Mouse (Mus musculus): ENCODE measurements around the gene Ctsa. TPM values are rescaled to one million over a fixed set of nuclear protein-coding genes. Genes with fewer than 3 reads are reported as not detected.
"Not testable (repeated sequence)": the region's sequence is repeated elsewhere in the genome, so short reads cannot be mapped to it uniquely, and the experiment has no call there.

Ctsa gene
- polyA plus RNA-seq, 1 experiment from 2014 or later, result 1,079 TPM

DNA sequence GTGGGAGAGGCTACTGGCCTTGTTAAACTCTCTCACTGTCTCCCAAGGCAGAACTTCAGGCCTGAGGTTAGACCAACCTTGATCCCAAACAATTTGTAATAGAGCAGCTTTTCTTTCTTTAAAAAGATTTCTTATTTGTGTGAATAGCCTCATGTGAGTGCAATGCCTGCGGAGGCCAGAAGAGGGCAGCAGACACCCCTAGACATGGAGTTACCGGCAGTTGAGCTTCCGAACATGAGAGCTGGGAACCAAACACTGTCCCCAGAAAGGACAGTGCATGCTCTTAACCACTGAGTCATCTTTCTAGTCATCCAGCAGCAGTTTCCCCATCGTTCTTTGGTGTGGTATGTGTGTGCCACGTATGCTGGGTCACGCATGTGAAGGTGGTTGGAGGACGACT is 34.9 kb downstream of the Ctsa start:
- Histone ChIP-seq H3K4me2 (replicated peaks; ENCODE audit: low read depth) (no peak overlapping the region), H3K4me3 (ENCODE audit: low read depth, low read length) (no peak overlapping the region), H3K9ac (ENCODE audit: low read depth, low read length) (no peak overlapping the region), H3K27ac (ENCODE audit: low read depth, low read length) (peak overlapping the region; percentile 35; the same call in 1 of the 2 replicates), H3K36me3 (ENCODE audit: control insufficient read depth, insufficient read depth) (no peaks in the 10 kb centered on the region), H3K27me3 (replicated peaks; ENCODE audit: control insufficient read depth, insufficient read depth, low read length) (no peaks in the 10 kb centered on the region), H3K4me1 (replicated peaks; ENCODE audit: control insufficient read depth, insufficient read depth, low read length) (peaks cover 2% of the 10 kb centered on the region; the same call in 1 of the 2 replicates), H3K9me3 (ENCODE audit: control insufficient read depth) (no peaks in the 10 kb centered on the region)
- ATAC-seq, result no peak
- WGBS, result 93% methylated on average over 7 of the region's 7 CpGs
- TF ChIP-seq CTCF (IDR thresholded peaks at IDR 0.05; ENCODE audit: low read depth), result peak; percentile 68

DNA sequence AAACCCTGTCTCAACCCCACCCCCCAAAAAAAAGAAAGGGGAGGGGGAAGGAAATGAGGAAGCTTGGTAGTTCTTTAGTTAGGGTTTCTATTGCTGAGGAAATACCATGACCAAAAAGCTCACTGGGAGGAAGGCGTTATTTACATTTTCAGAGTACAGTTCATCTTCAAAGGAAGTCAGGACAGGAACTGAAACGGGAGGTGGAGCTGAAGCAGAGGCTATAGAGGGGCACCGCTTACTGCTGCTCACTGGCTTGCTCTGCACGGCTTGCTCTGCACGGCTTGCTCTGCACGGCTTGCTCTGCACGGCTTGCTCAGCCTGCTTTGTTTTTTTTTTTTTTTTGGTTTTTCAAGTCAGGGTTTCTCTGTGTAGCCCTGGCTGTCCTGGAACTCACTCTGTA is 35.8 kb downstream of the Ctsa start:
- Histone ChIP-seq H3K36me3 (ENCODE audit: control insufficient read depth, insufficient read depth) (no peaks in the 10 kb centered on the region), H3K27me3 (replicated peaks; ENCODE audit: control insufficient read depth, insufficient read depth, low read length) (no peaks in the 10 kb centered on the region), H3K4me1 (replicated peaks; ENCODE audit: control insufficient read depth, insufficient read depth, low read length) (peaks cover 3% of the 10 kb centered on the region; the same call in 1 of the 2 replicates), H3K4me2 (replicated peaks; ENCODE audit: low read depth) (no peak overlapping the region), H3K9ac (ENCODE audit: low read depth, low read length) (no peak overlapping the region), H3K4me3 (ENCODE audit: low read depth, low read length) (no peak overlapping the region), H3K27ac (ENCODE audit: low read depth, low read length) (no peak overlapping the region), H3K9me3 (ENCODE audit: control insufficient read depth) (no peaks in the 10 kb centered on the region)
- TF ChIP-seq CTCF (IDR thresholded peaks at IDR 0.05; ENCODE audit: low read depth), result no peak
- WGBS, result 51% methylated on average over 7 of the region's 7 CpGs
- no peak for ATAC-seq

DNA sequence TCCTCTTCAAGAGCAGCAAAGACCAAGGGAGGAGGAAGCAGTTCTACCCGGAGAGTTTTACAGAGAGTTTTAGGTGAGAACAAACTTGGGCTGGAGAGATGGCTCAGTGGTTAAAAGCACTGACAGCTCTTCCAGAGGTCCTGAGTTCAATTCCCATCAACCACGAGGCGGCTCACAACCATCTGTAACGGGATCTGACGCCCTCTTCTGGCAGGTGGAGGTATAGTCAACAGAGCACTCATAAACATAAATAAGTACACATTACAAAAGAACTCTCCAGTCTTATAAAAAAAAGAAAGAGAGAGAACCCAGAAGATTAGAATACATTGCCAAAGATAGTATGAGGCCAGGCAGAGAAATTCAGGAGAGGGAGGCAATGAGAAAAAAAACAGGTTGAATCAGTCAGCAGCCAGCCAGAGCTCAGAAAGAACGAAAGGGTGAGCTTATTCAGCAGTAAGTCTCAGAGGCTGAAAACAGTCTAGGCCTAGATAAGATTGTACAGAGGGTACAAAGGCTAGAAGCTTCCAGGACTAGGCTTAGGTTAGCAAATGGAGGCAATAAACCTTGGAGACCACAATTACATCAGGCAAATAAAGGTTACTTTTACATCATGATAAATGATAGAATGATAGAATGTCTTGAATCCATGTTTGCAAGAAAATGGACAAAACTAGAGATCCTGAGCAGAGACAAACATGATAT is 39.1 kb downstream of the Ctsa start:
- H3K27me3 ChIP-seq (replicated peaks; ENCODE audit: control insufficient read depth, insufficient read depth, low read length), result no peaks in the 10 kb centered on the region
- H3K9me3 ChIP-seq (ENCODE audit: control insufficient read depth), result no peaks in the 10 kb centered on the region
- peak; percentile 67 for ATAC-seq
- H3K4me2 ChIP-seq (replicated peaks; ENCODE audit: low read depth), result no peak overlapping the region
- peaks cover 3% of the 10 kb centered on the region; the same call in 1 of the 2 replicates for H3K4me1 ChIP-seq (replicated peaks; ENCODE audit: control insufficient read depth, insufficient read depth, low read length)
- 48% methylated on average over 6 of the region's 6 CpGs for WGBS
- peak; percentile 45 for TF ChIP-seq CTCF (IDR thresholded peaks at IDR 0.05; ENCODE audit: low read depth)
- H3K36me3 ChIP-seq (ENCODE audit: control insufficient read depth, insufficient read depth), result no peaks in the 10 kb centered on the region
- no peak overlapping the region for H3K9ac ChIP-seq (ENCODE audit: low read depth, low read length)
- H3K4me3 ChIP-seq (ENCODE audit: low read depth, low read length), result no peak overlapping the region
- no peak overlapping the region for H3K27ac ChIP-seq (ENCODE audit: low read depth, low read length)

DNA sequence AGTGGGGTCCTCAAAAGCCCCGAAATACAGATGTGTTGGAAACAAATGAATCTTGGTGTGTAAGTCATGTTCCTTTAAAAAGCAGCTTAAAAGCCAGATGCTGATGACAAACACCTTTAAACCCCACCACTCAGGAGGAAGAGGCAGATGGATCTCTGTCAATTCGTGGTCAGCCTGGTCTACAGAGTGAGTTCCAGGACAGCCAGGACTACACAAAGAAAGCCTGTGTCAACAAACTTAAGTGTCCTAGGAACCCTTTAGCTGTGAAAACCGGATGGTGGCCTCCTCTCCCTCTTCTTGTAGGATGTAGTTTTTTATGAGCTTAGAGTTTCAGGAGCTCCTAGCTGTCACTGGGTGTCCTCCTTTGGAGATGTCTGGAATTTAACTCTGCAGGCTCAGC is 40.9 kb downstream of the Ctsa start:
- no peak for ATAC-seq
- H3K9ac ChIP-seq (ENCODE audit: low read depth, low read length), result no peak overlapping the region
- 44% methylated on average over 3 of the region's 3 CpGs for WGBS
- no peak overlapping the region for H3K4me3 ChIP-seq (ENCODE audit: low read depth, low read length)
- H3K4me2 ChIP-seq (replicated peaks; ENCODE audit: low read depth), result no peak overlapping the region
- H3K9me3 ChIP-seq (ENCODE audit: control insufficient read depth), result no peaks in the 10 kb centered on the region
- peaks cover 3% of the 10 kb centered on the region; the same call in 1 of the 2 replicates for H3K4me1 ChIP-seq (replicated peaks; ENCODE audit: control insufficient read depth, insufficient read depth, low read length)
- TF ChIP-seq CTCF (IDR thresholded peaks at IDR 0.05; ENCODE audit: low read depth), result no peak
- H3K36me3 ChIP-seq (ENCODE audit: control insufficient read depth, insufficient read depth), result no peaks in the 10 kb centered on the region; the same call in 1 of the 2 replicates
- peak overlapping the region; percentile 46; the same call in 1 of the 2 replicates for H3K27ac ChIP-seq (ENCODE audit: low read depth, low read length)
- H3K27me3 ChIP-seq (replicated peaks; ENCODE audit: control insufficient read depth, insufficient read depth, low read length), result no peaks in the 10 kb centered on the region

DNA sequence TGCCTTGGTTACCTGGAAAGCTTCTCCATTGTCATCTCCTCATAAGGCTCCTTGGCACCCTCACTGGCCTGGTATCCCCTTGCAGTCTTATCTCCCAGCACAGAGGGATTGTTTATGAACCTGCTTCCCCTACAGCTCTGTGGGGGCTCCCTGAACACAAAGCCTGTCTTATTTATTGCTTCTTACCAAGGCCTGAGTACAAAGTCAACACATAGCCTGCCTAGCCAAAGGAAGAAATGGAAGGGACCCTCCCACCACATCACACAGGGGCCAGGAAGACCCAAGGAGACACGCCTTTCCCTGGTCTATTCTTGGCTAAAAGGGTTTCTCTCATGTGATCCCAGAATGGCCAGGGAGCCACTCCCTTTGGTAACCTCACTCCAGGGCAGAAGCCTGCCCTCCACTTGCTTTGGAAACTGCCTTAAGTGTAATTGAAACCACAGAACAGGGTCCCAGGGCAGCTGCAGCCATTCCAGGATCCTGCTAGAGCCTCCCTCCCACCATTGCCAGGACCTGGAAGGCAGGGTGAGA is 41.6 kb downstream of the Ctsa start:
- no peaks in the 10 kb centered on the region for H3K27me3 ChIP-seq (replicated peaks; ENCODE audit: control insufficient read depth, insufficient read depth, low read length)
- no peak overlapping the region for H3K4me2 ChIP-seq (replicated peaks; ENCODE audit: low read depth)
- WGBS, result 21% methylated on average over 1 of the region's 1 CpGs
- no peaks in the 10 kb centered on the region for H3K9me3 ChIP-seq (ENCODE audit: control insufficient read depth)
- H3K4me1 ChIP-seq (replicated peaks; ENCODE audit: control insufficient read depth, insufficient read depth, low read length), result peaks cover 3% of the 10 kb centered on the region; the same call in 1 of the 2 replicates
- no peak for ATAC-seq
- no peaks in the 10 kb centered on the region; the same call in 1 of the 2 replicates for H3K36me3 ChIP-seq (ENCODE audit: control insufficient read depth, insufficient read depth)
- H3K9ac ChIP-seq (ENCODE audit: low read depth, low read length), result no peak overlapping the region
- TF ChIP-seq CTCF (IDR thresholded peaks at IDR 0.05; ENCODE audit: low read depth), result no peak
- no peak overlapping the region for H3K4me3 ChIP-seq (ENCODE audit: low read depth, low read length)
- H3K27ac ChIP-seq (ENCODE audit: low read depth, low read length), result peak overlapping the region; percentile 46

DNA sequence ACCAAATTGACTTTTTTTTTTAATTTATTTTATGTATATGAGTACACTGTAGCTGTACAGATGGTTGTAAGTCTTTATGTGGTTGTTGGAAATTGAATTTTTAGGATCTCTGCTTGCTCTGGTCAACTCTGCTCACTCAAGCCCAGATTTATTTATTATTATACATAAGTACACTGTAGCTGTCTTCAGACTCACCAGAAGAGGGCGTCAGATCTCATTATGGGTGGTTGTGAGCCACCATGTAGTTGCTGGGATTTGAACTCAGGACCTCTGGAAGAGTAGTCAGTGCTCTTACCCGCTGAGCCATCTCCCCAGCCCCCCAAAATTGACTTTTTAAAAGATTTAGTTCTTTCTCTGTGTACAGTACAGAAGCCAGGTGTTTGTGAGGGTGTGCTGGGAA is 43.0 kb downstream of the Ctsa start:
- WGBS, result 53% methylated on average over 2 of the region's 2 CpGs
- H3K27ac ChIP-seq (ENCODE audit: low read depth, low read length); H3K4me2 ChIP-seq (replicated peaks; ENCODE audit: low read depth); H3K4me1 ChIP-seq (replicated peaks; ENCODE audit: control insufficient read depth, insufficient read depth, low read length); H3K9me3 ChIP-seq (ENCODE audit: control insufficient read depth); H3K27me3 ChIP-seq (replicated peaks; ENCODE audit: control insufficient read depth, insufficient read depth, low read length); H3K9ac ChIP-seq (ENCODE audit: low read depth, low read length); H3K36me3 ChIP-seq (ENCODE audit: control insufficient read depth, insufficient read depth); ATAC-seq; H3K4me3 ChIP-seq (ENCODE audit: low read depth, low read length): not testable (repeated sequence)
- TF ChIP-seq CTCF (IDR thresholded peaks at IDR 0.05; ENCODE audit: low read depth), result peak; percentile 24

Measured in intestine, postnatal 0 days (tissue).